Mouse (Mus musculus) intestine, embryonic 14.5 days (tissue): ENCODE measurements at regions not wholly inside any gene's neighbourhood (a gene's known extent, or its start where the extent isn't known, plus 50 kb on each side); places are given as distances from the start of the nearest gene placed in this dataset.

Experiments used
- ATAC-seq: fragments of 200-750 bp; cut with Nextera tagmentation; replicated peaks from 2 replicates; pipeline ENCODE4 v1.8.0; 2017; ENCODE audit warnings: low read depth, moderate number of reproducible peaks, moderate TSS enrichment, moderate library complexity; ENCODE audit not compliant: low FRiP score, low TSS enrichment
- DNase-seq: peaks from one replicate; pipeline ENCODE4 v3.0.0-alpha.2; 2018; ENCODE audit warnings: low spot score
- H3K27ac ChIP-seq: fragments of 300-500 bp; sonication (generic); 2 replicates; pipeline ENCODE4 v1.5.1; 2014; ENCODE audit warnings: low read depth, mild to moderate bottlenecking, control low read depth
- H3K27me3 ChIP-seq: fragments of 300-500 bp; sonication (generic); replicated peaks from 2 replicates; pipeline ENCODE4 v1.6.1; 2014; ENCODE audit warnings: low read length, control low read depth; ENCODE audit not compliant: control insufficient read depth, insufficient read depth
- H3K36me3 ChIP-seq: fragments of 300-500 bp; sonication (generic); 2 replicates; pipeline ENCODE4 v1.6.1; 2014; ENCODE audit warnings: low read length, control low read depth; ENCODE audit not compliant: control insufficient read depth, insufficient read depth
- H3K4me1 ChIP-seq: fragments of 300-500 bp; sonication (generic); replicated peaks from 2 replicates; pipeline ENCODE4 v1.6.1; 2014; ENCODE audit warnings: low read length, control low read depth, mixed read lengths; ENCODE audit not compliant: control insufficient read depth, insufficient read depth
- H3K4me2 ChIP-seq: fragments of 300-500 bp; sonication (generic); 2 replicates; pipeline ENCODE4 v1.6.1; 2014; ENCODE audit warnings: low read length
- H3K4me3 ChIP-seq: fragments of 300-500 bp; sonication (generic); 2 replicates; pipeline ENCODE4 v1.5.1; 2014; ENCODE audit warnings: low read depth, low read length, control low read depth, mixed read lengths
- H3K9ac ChIP-seq: fragments of 300-500 bp; sonication (generic); 2 replicates; pipeline ENCODE4 v1.6.1; 2014; ENCODE audit warnings: mild to moderate bottlenecking, low read length
- H3K9me3 ChIP-seq: fragments of 300-500 bp; sonication (generic); 2 replicates; pipeline ENCODE4 v1.6.1; 2016; ENCODE audit warnings: low read length, control low read depth; ENCODE audit not compliant: control insufficient read depth
- WGBS: fragments of 180-500 bp; shearing (Covaris S2); extraction: QIAGEN DNeasy Blood & Tissue Kit; methylation state at CpG from one replicate; pipeline ENCODE4 v1.1.7; 2014; 5-methylcytosine and 5-hydroxymethylcytosine counted together

DNA sequence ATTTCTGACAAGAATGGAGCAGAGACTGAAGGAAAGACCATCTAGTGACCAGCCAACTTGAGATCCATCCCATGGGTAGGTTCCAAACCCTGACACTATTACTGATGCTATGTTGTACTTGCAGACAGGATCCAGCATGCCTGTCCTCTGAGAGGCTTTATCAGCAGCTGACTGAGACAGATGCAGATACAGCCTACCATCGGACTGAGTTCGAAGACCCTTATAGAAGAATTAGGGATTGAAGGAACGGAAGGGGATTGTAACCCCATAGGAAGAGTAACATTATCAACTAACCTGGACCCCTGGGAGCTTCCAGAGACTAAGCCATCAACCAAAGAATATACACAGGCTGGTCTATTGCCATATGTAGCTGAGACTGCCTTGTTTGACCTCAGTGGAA lies 183.1 kb upstream of the Adcy2 start:
- H3K4me3 ChIP-seq = no peak overlapping the region
- H3K27me3 ChIP-seq = no peaks in the 10 kb centered on the region
- no peak overlapping the region for H3K9ac ChIP-seq
- H3K4me1 ChIP-seq = no peaks in the 10 kb centered on the region
- H3K4me2 ChIP-seq = no peak overlapping the region
- H3K9me3 ChIP-seq = no peaks in the 10 kb centered on the region
- no peak overlapping the region for H3K27ac ChIP-seq
- DNase-seq (no peak), ATAC-seq (no peak)
- whole genome bisulfite sequencing = 87% methylated on average over 3 of the region's 3 CpGs
- no peaks in the 10 kb centered on the region for H3K36me3 ChIP-seq

DNA sequence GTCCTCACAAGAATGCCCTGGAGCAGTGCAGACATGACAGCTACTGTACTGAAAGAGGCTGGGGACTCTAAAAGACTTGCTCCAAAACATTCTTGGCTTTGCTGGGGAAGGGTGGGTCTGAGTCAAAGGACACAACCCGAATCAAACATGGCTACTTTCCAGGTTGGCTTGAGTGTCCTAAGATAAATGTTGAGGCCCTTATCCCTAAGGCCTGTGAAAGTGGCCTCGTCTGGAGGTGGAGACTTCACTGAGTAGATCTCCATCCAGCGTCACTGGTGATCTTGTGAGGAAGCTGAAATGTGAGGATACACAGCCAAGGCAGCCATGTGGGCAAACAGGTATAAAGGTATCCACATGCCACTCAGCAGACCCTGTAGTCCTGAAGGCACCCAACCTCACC lies 191.3 kb upstream of the Adcy2 start:
- no peaks in the 10 kb centered on the region for H3K36me3 ChIP-seq
- ATAC-seq (no peak), DNase-seq (no peak)
- no peak overlapping the region for H3K27ac ChIP-seq
- no peaks in the 10 kb centered on the region for H3K4me1 ChIP-seq
- H3K9ac ChIP-seq = no peak overlapping the region
- WGBS = 70% methylated on average over 3 of the region's 3 CpGs
- no peaks in the 10 kb centered on the region for H3K9me3 ChIP-seq
- no peak overlapping the region for H3K4me2 ChIP-seq
- H3K27me3 ChIP-seq = no peaks in the 10 kb centered on the region
- no peak overlapping the region for H3K4me3 ChIP-seq

DNA sequence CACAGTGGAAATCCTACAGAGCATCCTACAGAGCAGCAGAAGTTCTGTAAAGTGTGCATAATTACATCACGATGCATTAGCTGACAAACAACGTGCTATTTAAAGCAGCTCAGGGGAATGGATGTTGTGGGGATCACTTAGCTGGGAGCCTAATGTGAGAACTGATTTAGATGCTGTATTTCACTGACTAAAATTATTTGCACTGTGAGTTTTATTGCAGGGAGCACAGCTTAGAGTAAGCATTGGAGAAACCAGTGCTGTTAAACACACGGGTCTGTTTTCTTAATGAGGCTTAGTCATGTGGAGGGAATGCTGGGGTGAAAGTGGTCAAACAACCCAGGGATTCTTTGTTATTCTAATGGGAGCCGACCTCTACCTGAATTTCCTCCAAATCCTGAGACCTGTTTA lies 197.1 kb upstream of the Adcy2 start:
- no peaks in the 10 kb centered on the region for H3K27me3 ChIP-seq
- no peak overlapping the region for H3K27ac ChIP-seq
- no peaks in the 10 kb centered on the region for H3K9me3 ChIP-seq
- ATAC-seq (no peak), DNase-seq (no peak)
- 6% methylated on average over 4 of the region's 4 CpGs for WGBS
- H3K4me1 ChIP-seq = no peaks in the 10 kb centered on the region
- no peaks in the 10 kb centered on the region for H3K36me3 ChIP-seq
- H3K4me3 ChIP-seq = no peak overlapping the region
- no peak overlapping the region for H3K9ac ChIP-seq
- no peak overlapping the region for H3K4me2 ChIP-seq

DNA sequence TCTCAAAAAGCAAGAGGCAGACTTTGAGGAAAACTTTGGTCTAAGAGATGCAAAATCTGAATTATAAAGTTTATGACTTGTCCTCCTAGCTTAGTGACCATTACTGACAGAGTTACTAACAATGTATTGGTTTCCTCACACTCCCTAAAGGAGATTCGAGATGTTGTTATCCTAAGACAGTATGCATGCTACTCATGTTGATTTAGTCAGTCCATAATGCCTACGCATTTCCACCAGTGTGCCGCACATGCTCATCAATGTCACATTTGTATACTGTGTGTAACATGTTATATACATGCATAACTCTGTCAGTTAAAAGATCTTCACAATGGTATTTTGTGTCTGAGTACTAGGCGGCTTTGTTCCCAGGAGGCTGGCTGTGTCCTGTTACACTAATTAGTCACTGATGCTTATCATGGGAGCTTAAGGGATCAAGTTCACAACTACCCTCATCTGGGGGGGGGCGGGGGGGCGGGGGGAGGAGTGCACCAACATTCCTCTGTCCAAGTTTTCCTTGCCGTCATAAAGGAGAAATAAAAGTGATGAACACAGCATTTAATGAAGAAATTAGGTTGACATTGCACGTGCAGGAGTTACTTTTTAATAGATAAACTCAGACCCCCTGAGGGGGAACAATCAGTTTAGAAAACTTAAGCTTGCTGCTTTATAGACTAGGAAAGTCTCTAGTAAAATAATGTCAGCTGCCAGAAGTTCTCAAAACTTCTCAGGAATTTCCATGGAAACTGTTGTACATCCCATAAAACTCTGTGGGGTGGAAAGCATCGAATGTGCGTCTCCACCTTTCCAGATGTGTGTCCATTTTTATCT lies 208.6 kb upstream of the Adcy2 start:
- WGBS = 64% methylated on average over 10 of the region's 10 CpGs
- Histone ChIP-seq H3K27me3 (no peaks in the 10 kb centered on the region), H3K36me3 (no peaks in the 10 kb centered on the region), H3K4me3 (no peak overlapping the region), H3K9me3 (no peaks in the 10 kb centered on the region), H3K4me1 (no peaks in the 10 kb centered on the region), H3K9ac (no peak overlapping the region), H3K27ac (no peak overlapping the region), H3K4me2 (no peak overlapping the region)
- ATAC-seq (no peak), DNase-seq (no peak)

DNA sequence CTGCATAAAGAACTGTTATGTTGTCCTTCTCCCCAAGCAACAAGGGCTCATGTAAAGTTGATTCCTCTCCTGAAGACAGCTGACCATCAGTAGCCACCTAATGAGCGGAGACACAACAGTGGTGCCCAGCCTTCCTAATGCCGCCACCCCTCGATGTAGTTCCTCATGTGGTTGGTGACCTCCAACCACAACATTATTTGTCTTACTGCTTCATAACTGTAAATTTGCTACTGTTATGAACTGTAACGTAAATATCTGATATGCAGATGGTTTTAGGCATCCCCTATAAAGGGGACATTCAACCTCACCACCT lies 209.2 kb upstream of the Adcy2 start:
- H3K9ac ChIP-seq = no peak overlapping the region
- no peaks in the 10 kb centered on the region for H3K36me3 ChIP-seq
- ATAC-seq (no peak), DNase-seq (no peak)
- no peak overlapping the region for H3K27ac ChIP-seq
- no peak overlapping the region for H3K4me3 ChIP-seq
- no peak overlapping the region for H3K4me2 ChIP-seq
- WGBS = 87% methylated on average over 4 of the region's 4 CpGs
- H3K9me3 ChIP-seq = no peaks in the 10 kb centered on the region
- H3K27me3 ChIP-seq = no peaks in the 10 kb centered on the region
- H3K4me1 ChIP-seq = no peaks in the 10 kb centered on the region

DNA sequence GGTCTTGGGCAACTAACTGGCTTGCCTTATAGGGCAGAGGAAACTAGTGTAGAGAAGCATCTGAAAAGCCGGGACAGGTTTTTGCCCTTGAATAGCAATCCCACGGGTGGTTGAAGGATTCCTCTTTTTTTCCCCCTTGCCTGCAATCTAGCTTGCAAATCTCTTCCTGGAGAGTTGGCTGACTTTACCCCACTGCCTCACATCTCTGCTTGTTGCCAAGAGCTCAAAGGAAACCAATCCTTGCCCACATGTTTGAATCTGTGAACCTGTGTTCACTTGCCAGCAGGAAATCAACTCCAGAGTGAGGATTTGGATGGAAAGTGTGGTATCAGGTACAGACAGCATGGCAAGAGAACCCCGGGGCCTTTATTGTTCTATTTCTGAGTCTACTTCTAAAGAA lies 217.2 kb upstream of the Adcy2 start:
- no peak overlapping the region for H3K4me3 ChIP-seq
- no peaks in the 10 kb centered on the region for H3K9me3 ChIP-seq
- H3K27me3 ChIP-seq = no peaks in the 10 kb centered on the region
- no peak overlapping the region for H3K27ac ChIP-seq
- H3K9ac ChIP-seq = no peak overlapping the region
- H3K4me1 ChIP-seq = no peaks in the 10 kb centered on the region
- no peak for DNase-seq
- H3K36me3 ChIP-seq = no peaks in the 10 kb centered on the region
- H3K4me2 ChIP-seq = no peak overlapping the region
- 74% methylated on average over 3 of the region's 3 CpGs for WGBS
- no peak for ATAC-seq

DNA sequence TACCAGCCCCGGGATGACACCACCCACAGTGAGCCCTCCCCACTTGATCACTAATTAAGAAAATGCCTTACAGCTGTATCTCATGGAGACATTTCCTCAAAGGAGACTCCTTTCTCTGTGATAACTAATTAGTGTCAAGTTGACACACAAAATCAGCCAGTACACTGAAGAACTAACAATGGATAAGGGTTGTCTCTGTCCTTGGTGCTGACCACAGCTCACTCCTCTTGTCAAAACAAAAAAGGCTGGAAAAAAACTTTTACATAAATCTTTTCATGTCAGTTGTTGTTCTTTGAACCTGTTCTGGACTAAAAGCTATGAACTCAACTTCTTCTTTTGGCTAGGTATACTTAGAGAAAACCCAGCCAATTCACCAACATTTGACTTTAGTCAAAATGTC lies 221.1 kb upstream of the Adcy2 start:
- Histone ChIP-seq H3K9me3 (no peaks in the 10 kb centered on the region), H3K27ac (no peak overlapping the region), H3K27me3 (no peaks in the 10 kb centered on the region), H3K4me2 (no peak overlapping the region), H3K4me1 (no peaks in the 10 kb centered on the region), H3K36me3 (no peaks in the 10 kb centered on the region), H3K4me3 (no peak overlapping the region), H3K9ac (no peak overlapping the region)
- 61% methylated on average over 1 of the region's 1 CpGs for WGBS
- no peak for ATAC-seq
- peak; percentile 53 for DNase-seq

DNA sequence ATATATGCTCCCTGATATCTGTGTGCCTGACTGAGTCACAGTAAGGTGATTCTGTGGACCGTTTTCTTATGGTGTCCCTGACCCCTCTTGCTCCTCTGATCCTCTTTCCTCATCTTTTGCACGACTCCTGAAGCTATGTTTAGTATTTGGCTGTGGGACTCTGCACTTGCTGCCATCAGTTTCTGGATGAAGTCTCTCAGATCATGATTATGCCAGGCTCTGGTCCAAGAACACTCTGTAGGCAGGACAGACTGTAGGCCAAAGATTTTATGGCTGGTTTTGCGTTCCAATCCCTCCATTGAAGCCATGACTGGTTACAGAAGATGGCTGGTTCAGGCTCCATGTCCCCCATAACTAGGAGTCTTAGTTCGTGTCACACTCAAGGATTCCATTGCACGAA lies 227.2 kb upstream of the Adcy2 start:
- no peaks in the 10 kb centered on the region for H3K27me3 ChIP-seq
- no peaks in the 10 kb centered on the region for H3K4me1 ChIP-seq
- no peaks in the 10 kb centered on the region for H3K9me3 ChIP-seq
- H3K36me3 ChIP-seq = no peaks in the 10 kb centered on the region
- DNase-seq (no peak), ATAC-seq (no peak)
- H3K9ac ChIP-seq = no peak overlapping the region
- no peak overlapping the region for H3K27ac ChIP-seq
- 75% methylated on average over 5 of the region's 5 CpGs for WGBS
- no peak overlapping the region for H3K4me2 ChIP-seq
- no peak overlapping the region for H3K4me3 ChIP-seq

DNA sequence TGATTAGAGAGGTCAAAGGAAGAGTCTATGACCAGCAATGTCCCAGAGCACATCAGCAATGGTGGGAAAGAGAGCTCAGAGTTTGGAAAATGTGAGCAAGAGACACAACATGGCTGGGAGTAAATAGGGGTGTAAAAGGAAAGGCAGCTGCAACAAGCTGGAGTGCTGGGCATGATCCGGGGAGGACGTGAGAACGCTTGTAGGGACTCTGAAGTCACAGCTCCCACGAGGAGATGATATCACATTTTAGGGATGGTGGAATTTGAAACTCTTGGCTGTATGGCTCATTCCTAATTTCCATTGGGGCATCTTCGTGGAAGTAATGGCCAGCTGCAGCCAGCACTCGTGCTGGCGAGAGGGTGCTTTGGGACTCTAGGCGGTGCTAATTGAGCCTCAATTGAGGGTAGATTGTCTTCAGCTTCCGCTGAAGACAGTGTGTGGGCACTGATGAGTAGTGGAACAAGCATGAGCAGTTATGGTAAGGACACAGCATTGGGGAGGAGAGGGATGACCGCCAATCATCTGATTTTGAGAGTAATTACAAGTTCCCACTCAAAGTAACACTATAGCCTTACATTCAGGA lies 231.1 kb upstream of the Adcy2 start:
- no peak overlapping the region for H3K9ac ChIP-seq
- no peak for DNase-seq
- H3K4me1 ChIP-seq = no peaks in the 10 kb centered on the region
- H3K36me3 ChIP-seq = no peaks in the 10 kb centered on the region
- H3K27ac ChIP-seq = no peak overlapping the region
- no peaks in the 10 kb centered on the region for H3K9me3 ChIP-seq
- 51% methylated on average over 10 of the region's 10 CpGs for WGBS
- H3K4me2 ChIP-seq = no peak overlapping the region
- no peaks in the 10 kb centered on the region for H3K27me3 ChIP-seq
- H3K4me3 ChIP-seq = no peak overlapping the region
- ATAC-seq = no peak
